Mouse (Mus musculus) G1E (cell line): ENCODE data around the gene Abcc1.

Experiments used
- CTCF ChIP-seq: IDR thresholded peaks from 2 replicates; pipeline ENCODE4 v1.5.1; 2012; ENCODE audit warnings: low read depth, low read length, inconsistent platforms, mixed read lengths
- GATA1 ChIP-seq: IDR thresholded peaks from 2 replicates; pipeline ENCODE4 v1.6.1; 2012; ENCODE audit warnings: borderline replicate concordance, low read length, inconsistent platforms, mixed read lengths
- POLR2AphosphoS5 ChIP-seq: IDR thresholded peaks from 2 replicates; pipeline ENCODE4 v1.6.1; 2012; ENCODE audit warnings: low read depth, low read length, inconsistent platforms; ENCODE audit not compliant: insufficient replicate concordance

GRCm38 (mm10) chr16:14447366-14447765 lies 86.0 kb downstream of the Abcc1 start:
- TF ChIP-seq CTCF: no peak
- TF ChIP-seq POLR2AphosphoS5: no peak
- TF ChIP-seq GATA1: no peak
